Mouse (Mus musculus): ENCODE data around the gene Sh2d3c. TPM values are rescaled to one million over a fixed set of nuclear protein-coding genes. Genes with fewer than 3 reads are reported as not detected.
A peak's percentile ranks its signal among the peaks of the same experiment; 100 is the strongest.

The Sh2d3c gene
- polyA plus RNA-seq, 1 experiment from 2014 or later, result 26.4 TPM

- no peak within 1 kb of the TSS for H3K9ac ChIP-seq (ENCODE audit: low read depth, low read length)
- ATAC-seq (replicated peaks; ENCODE audit: insufficient number of reproducible peaks, low FRiP score, low TSS enrichment), result no peak
- peak within 1 kb of the TSS; percentile 35; the same call in 1 of the 2 replicates for H3K4me2 ChIP-seq
- H3K36me3 ChIP-seq (ENCODE audit: control insufficient read depth, insufficient read depth, low read length), result no peaks in the 10 kb centered on the region
- H3K9me3 ChIP-seq (replicated peaks; ENCODE audit: control insufficient read depth, low read length), result no peaks in the 10 kb centered on the region
- H3K4me1 ChIP-seq (ENCODE audit: control insufficient read depth, insufficient read depth, low read length), result peaks cover 6% of the 10 kb centered on the region; the same call in 1 of the 2 replicates
- H3K27ac ChIP-seq (ENCODE audit: low read depth, low read length), result no peak within 1 kb of the TSS
- H3K27me3 ChIP-seq (ENCODE audit: control insufficient read depth, insufficient read depth, low read length), result no peaks in the 10 kb centered on the region
- 46% methylated on average over 4 of the region's 4 CpGs for WGBS (ENCODE audit: insufficient replicate concordance)
- H3K4me3 ChIP-seq (ENCODE audit: low read depth, low read length), result no peak within 1 kb of the TSS
These were observed 63.3 kb downstream of the Sh2d3c start, which contains the start of gene Cfap157 for GRCm38 (mm10) chr2:32784048-32784681. Cfap157 (minus strand) TSS chr2:32784428.

GRCm38 (mm10) chr2:32787176-32787575, 66.3 kb downstream of the Sh2d3c start:
- H3K27me3 ChIP-seq (ENCODE audit: control insufficient read depth, insufficient read depth, low read length), result no peaks in the 10 kb centered on the region
- WGBS (ENCODE audit: insufficient replicate concordance), result 48% methylated on average over 5 of the region's 6 CpGs
- no peak for ATAC-seq (replicated peaks; ENCODE audit: insufficient number of reproducible peaks, low FRiP score, low TSS enrichment)

GRCm38 (mm10) chr2:32788581-32788980, 67.7 kb downstream of the Sh2d3c start:
- Histone ChIP-seq H3K9me3 (replicated peaks; ENCODE audit: control insufficient read depth, low read length) (no peaks in the 10 kb centered on the region), H3K4me2 (no peak overlapping the region), H3K36me3 (ENCODE audit: control insufficient read depth, insufficient read depth, low read length) (no peaks in the 10 kb centered on the region), H3K4me3 (ENCODE audit: low read depth, low read length) (no peak overlapping the region), H3K9ac (ENCODE audit: low read depth, low read length) (no peak overlapping the region; the same call in 1 of the 2 replicates), H3K4me1 (ENCODE audit: control insufficient read depth, insufficient read depth, low read length) (peaks cover 6% of the 10 kb centered on the region; the same call in 1 of the 2 replicates), H3K27me3 (ENCODE audit: control insufficient read depth, insufficient read depth, low read length) (no peaks in the 10 kb centered on the region), H3K27ac (ENCODE audit: low read depth, low read length) (no peak overlapping the region)
- 48% methylated on average over 2 of the region's 2 CpGs for WGBS (ENCODE audit: insufficient replicate concordance)
- no peak for ATAC-seq (replicated peaks; ENCODE audit: insufficient number of reproducible peaks, low FRiP score, low TSS enrichment)

More at GRCm38 (mm10) chr2:32787176-32787575, 66.3 kb downstream of the Sh2d3c start:
- H3K36me3 ChIP-seq (ENCODE audit: control insufficient read depth, insufficient read depth, low read length), result no peaks in the 10 kb centered on the region
- no peak overlapping the region for H3K4me3 ChIP-seq (ENCODE audit: low read depth, low read length)
- H3K4me1 ChIP-seq (ENCODE audit: control insufficient read depth, insufficient read depth, low read length), result peaks cover 6% of the 10 kb centered on the region; the same call in 1 of the 2 replicates
- no peak overlapping the region for H3K4me2 ChIP-seq
- no peak overlapping the region for H3K27ac ChIP-seq (ENCODE audit: low read depth, low read length)
- H3K9ac ChIP-seq (ENCODE audit: low read depth, low read length), result no peak overlapping the region
- no peaks in the 10 kb centered on the region for H3K9me3 ChIP-seq (replicated peaks; ENCODE audit: control insufficient read depth, low read length)

- no peak overlapping the region for H3K27ac ChIP-seq (ENCODE audit: low read depth, low read length)
- no peak overlapping the region for H3K9ac ChIP-seq (ENCODE audit: low read depth, low read length)
- 0 out of 2 replicates have a peak, but pooled peaks cover 3% of the 10 kb centered on the region for H3K4me1 ChIP-seq (ENCODE audit: control insufficient read depth, insufficient read depth, low read length)
- H3K4me2 ChIP-seq, result no peak overlapping the region
- H3K4me3 ChIP-seq (ENCODE audit: low read depth, low read length), result no peak overlapping the region
- no peaks in the 10 kb centered on the region for H3K27me3 ChIP-seq (ENCODE audit: control insufficient read depth, insufficient read depth, low read length)
- H3K36me3 ChIP-seq (ENCODE audit: control insufficient read depth, insufficient read depth, low read length), result peaks cover 4% of the 10 kb centered on the region; the same call in 1 of the 2 replicates
- ATAC-seq (replicated peaks; ENCODE audit: insufficient number of reproducible peaks, low FRiP score, low TSS enrichment), result no peak
- no peaks in the 10 kb centered on the region for H3K9me3 ChIP-seq (replicated peaks; ENCODE audit: control insufficient read depth, low read length)
- WGBS (ENCODE audit: insufficient replicate concordance), result 72% methylated on average over 6 of the region's 6 CpGs
These were observed 70.4 kb downstream of the Sh2d3c start for GRCm38 (mm10) chr2:32791297-32791696.

GRCm38 (mm10) chr2:32795748-32796418, 75.0 kb downstream of the Sh2d3c start:
- Histone ChIP-seq H3K27ac (ENCODE audit: low read depth, low read length) (no peak overlapping the region), H3K4me2 (no peak overlapping the region), H3K27me3 (ENCODE audit: control insufficient read depth, insufficient read depth, low read length) (no peaks in the 10 kb centered on the region), H3K4me1 (ENCODE audit: control insufficient read depth, insufficient read depth, low read length) (peaks cover 13% of the 10 kb centered on the region), H3K9ac (ENCODE audit: low read depth, low read length) (no peak overlapping the region), H3K9me3 (replicated peaks; ENCODE audit: control insufficient read depth, low read length) (no peaks in the 10 kb centered on the region), H3K36me3 (ENCODE audit: control insufficient read depth, insufficient read depth, low read length) (peaks cover 21% of the 10 kb centered on the region), H3K4me3 (ENCODE audit: low read depth, low read length) (no peak overlapping the region)
- no peak for ATAC-seq (replicated peaks; ENCODE audit: insufficient number of reproducible peaks, low FRiP score, low TSS enrichment)
- 85% methylated on average over 13 of the region's 13 CpGs for WGBS (ENCODE audit: insufficient replicate concordance)

GRCm38 (mm10) chr2:32798251-32798962, 77.6 kb downstream of the Sh2d3c start:
- Histone ChIP-seq H3K4me2 (no peak overlapping the region), H3K9ac (ENCODE audit: low read depth, low read length) (no peak overlapping the region), H3K4me1 (ENCODE audit: control insufficient read depth, insufficient read depth, low read length) (peaks cover 13% of the 10 kb centered on the region), H3K9me3 (replicated peaks; ENCODE audit: control insufficient read depth, low read length) (no peaks in the 10 kb centered on the region), H3K27me3 (ENCODE audit: control insufficient read depth, insufficient read depth, low read length) (no peaks in the 10 kb centered on the region), H3K36me3 (ENCODE audit: control insufficient read depth, insufficient read depth, low read length) (peaks cover 23% of the 10 kb centered on the region), H3K4me3 (ENCODE audit: low read depth, low read length) (no peak overlapping the region), H3K27ac (ENCODE audit: low read depth, low read length) (peak overlapping the region; percentile 41)
- 38% methylated on average over 10 of the region's 10 CpGs for WGBS (ENCODE audit: insufficient replicate concordance)
- 0 out of 2 replicates have a peak, but pooled peaks have one; percentile 41 for ATAC-seq (replicated peaks; ENCODE audit: insufficient number of reproducible peaks, low FRiP score, low TSS enrichment)

MicroRNAs within 50 kb of the gene (microRNA counts, 519-probe panel; counts per million panel counts)
- 32.2 counts per million for microRNA mmu-miR-2861

Small RNA genes within 50 kb of the gene (microRNA-seq; reads per million reads assigned to microRNA genes)
- not detected for gene Gm47291 (ENCODE audit: borderline number of aligned reads)
- not detected for gene Mir2861 (ENCODE audit: borderline number of aligned reads)
- gene Mir3960 (ENCODE audit: borderline number of aligned reads), result not detected
- 0.27 reads per million for gene Mir8093 (ENCODE audit: borderline number of aligned reads)

Other genes starting within 250 kb of the Sh2d3c start
- gene Fam102a, start 185.7 kb upstream of the Sh2d3c start, polyA plus RNA-seq (2014; fragmentation: Nextera tagmentation; extraction: Ambion mirVana), result 5.2 and 5.3 TPM in 2 replicates
- 81.7 and 85.3 TPM in 2 replicates for gene Dpm2, start 150.2 kb upstream of the Sh2d3c start, polyA plus RNA-seq (2014; fragmentation: Nextera tagmentation; extraction: Ambion mirVana)
- gene Pip5kl1, start 146.3 kb upstream of the Sh2d3c start, polyA plus RNA-seq (2014; fragmentation: Nextera tagmentation; extraction: Ambion mirVana), result 0.31 and 0.51 TPM in 2 replicates
- gene 9430097D07Rik, start 145.4 kb upstream of the Sh2d3c start, polyA plus RNA-seq (2014; fragmentation: Nextera tagmentation; extraction: Ambion mirVana), result 0.17 TPM in 1 of 2 replicates, not detected in the other
- 32.9 and 40.9 TPM in 2 replicates for gene St6galnac4, start 134.0 kb upstream of the Sh2d3c start, polyA plus RNA-seq (2014; fragmentation: Nextera tagmentation; extraction: Ambion mirVana)
- gene St6galnac6, start 121.3 kb upstream of the Sh2d3c start, polyA plus RNA-seq (2014; fragmentation: Nextera tagmentation; extraction: Ambion mirVana), result 8.3 and 9.3 TPM in 2 replicates
- gene Ak1, start 99.3 kb upstream of the Sh2d3c start, polyA plus RNA-seq (2014; fragmentation: Nextera tagmentation; extraction: Ambion mirVana), result 212 and 221 TPM in 2 replicates
- 113 and 127 TPM in 2 replicates for gene Eng, start 74.5 kb upstream of the Sh2d3c start, polyA plus RNA-seq (2014; fragmentation: Nextera tagmentation; extraction: Ambion mirVana)
- gene Fpgs, start 16.9 kb upstream of the Sh2d3c start, polyA plus RNA-seq (2014; fragmentation: Nextera tagmentation; extraction: Ambion mirVana), result 14.5 and 15.3 TPM in 2 replicates
- 53.8 and 61.2 TPM in 2 replicates for gene Cdk9, start 8.0 kb upstream of the Sh2d3c start, polyA plus RNA-seq (2014; fragmentation: Nextera tagmentation; extraction: Ambion mirVana)
- 0.32 and 0.46 TPM in 2 replicates for gene 6330409D20Rik, start 20.0 kb downstream of the Sh2d3c start, polyA plus RNA-seq (2014; fragmentation: Nextera tagmentation; extraction: Ambion mirVana)
- gene Tor2a, start 36.2 kb downstream of the Sh2d3c start, polyA plus RNA-seq (2014; fragmentation: Nextera tagmentation; extraction: Ambion mirVana), result 39.8 and 46.6 TPM in 2 replicates
- 0.08 and 0.27 TPM in 2 replicates for gene Ttc16, start 54.6 kb downstream of the Sh2d3c start, polyA plus RNA-seq (2014; fragmentation: Nextera tagmentation; extraction: Ambion mirVana)
- 3.7 and 5.7 TPM in 2 replicates for gene Ptrh1, start 54.7 kb downstream of the Sh2d3c start, polyA plus RNA-seq (2014; fragmentation: Nextera tagmentation; extraction: Ambion mirVana)
- gene Cfap157, start 63.4 kb downstream of the Sh2d3c start, polyA plus RNA-seq (2014; fragmentation: Nextera tagmentation; extraction: Ambion mirVana), result 0.57 and 0.84 TPM in 2 replicates
- 20.6 and 26.1 TPM in 2 replicates for gene Stxbp1, start 126.2 kb downstream of the Sh2d3c start, polyA plus RNA-seq (2014; fragmentation: Nextera tagmentation; extraction: Ambion mirVana)
- gene Fam129b, start 155.1 kb downstream of the Sh2d3c start, polyA plus RNA-seq (2014; fragmentation: Nextera tagmentation; extraction: Ambion mirVana), result 21.5 and 24.2 TPM in 2 replicates
- gene Rpl12, start 240.5 kb downstream of the Sh2d3c start, polyA plus RNA-seq (2014; fragmentation: Nextera tagmentation; extraction: Ambion mirVana), result 131 and 158 TPM in 2 replicates
- 6.7 and 7.4 TPM in 2 replicates for gene Lrsam1, start 240.6 kb downstream of the Sh2d3c start, polyA plus RNA-seq (2014; fragmentation: Nextera tagmentation; extraction: Ambion mirVana)

Data from heart, embryonic 11.5 days (tissue).